Mouse (Mus musculus): Measurements from ENCODE around the gene Ubac2.
"Not testable (repeated sequence)": the region's sequence is repeated elsewhere in the genome, so short reads cannot be mapped to it uniquely, and the experiment has no call there.

Ubac2 gene

DNA sequence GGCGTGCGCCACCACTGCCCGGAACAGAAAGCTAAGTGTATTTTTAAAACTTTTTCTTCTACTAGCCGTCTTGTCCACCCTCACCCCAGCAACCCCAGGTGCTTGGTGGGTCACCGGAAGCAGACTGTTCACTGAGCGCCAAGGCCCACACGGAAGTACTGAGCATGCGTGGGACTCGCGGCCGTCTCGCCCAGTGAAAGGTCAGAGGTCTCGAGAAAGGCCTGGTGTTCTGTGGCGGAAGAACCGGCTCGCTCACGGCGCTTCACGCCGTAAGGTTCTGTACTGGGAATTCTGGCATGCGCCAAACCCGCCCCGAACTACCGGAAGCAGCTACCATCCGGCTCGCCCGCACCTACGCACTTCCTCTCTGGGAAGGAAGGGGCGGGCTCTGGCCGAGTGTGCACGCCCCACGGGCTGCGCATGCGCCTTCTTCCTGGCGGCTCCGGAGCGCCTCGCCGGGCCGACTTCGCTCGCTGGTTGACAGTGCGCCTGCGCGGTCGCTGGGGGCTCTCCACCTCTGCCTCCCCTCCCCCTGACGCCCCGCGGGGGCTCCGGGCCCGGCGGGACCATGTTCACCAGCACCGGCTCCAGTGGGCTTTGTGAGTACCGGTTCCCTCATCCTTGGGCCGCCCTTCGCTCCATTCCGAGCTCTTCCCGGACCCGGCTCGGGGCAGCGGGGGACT lies at the start of gene Ubac2:
Ubac2 (plus strand) TSS at position 445 of the 683 bp plus-strand sequence.
- peak; percentile 98 for DNase-seq (ENCODE audit: low read depth, low spot score)

DNA sequence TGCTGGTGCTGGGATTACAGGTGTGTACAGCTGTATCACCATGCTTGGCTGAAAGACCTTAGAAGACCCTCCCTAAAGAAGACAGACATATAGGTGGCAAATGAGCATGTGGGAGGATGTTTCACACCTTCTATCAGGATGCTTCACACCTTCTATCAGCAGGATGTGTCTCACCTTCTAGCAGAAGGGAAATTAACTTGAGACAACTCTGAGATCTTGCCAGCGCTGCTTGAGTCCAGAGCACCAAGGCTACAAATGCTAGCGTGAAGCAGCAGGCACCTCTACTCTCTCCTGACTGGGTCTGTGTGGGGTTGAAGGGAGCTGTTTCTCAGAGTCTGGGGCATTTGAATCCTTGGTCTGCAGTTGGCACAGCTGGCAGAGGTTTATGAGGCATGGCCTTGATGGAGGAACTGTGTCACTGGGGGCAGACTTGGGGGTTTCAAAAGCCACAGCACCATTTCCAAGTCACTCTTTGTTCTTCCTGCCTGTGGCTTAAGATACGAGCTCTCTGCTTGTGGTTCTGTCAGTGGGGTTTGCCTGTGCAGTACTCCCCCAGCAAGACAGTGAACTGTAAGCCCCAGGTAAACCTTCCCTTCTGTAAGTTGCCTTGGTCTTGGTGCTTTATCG lies 48.5 kb upstream of the Ubac2 start:
- DNase-seq (ENCODE audit: low read depth, low spot score), result no peak

DNA sequence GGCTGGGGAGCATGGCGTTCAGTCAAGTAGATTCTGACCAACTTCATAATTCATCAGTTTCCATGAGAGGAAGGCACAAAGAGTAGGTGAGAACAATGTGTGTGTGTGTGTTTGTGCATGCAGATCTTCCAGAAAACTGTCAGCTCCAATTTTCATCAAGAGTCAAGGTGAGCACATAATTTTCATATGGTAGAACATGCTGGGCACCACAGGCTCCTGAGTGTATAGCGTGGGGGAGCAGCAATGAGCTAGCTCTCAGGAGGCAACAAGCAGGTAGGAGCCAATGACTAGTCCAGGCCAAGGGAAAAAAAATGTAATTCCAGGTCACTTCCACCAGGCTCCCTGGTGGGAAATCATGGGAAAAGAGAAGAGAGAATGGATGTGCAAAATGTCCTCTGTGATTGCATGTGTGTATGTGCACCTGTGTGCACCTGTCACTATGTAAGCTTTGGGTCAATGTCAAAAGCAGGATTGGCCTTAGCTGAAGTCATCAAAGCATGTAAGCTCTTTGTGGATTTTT lies 45.4 kb upstream of the Ubac2 start:
- DNase-seq (ENCODE audit: low read depth, low spot score), result no peak

DNA sequence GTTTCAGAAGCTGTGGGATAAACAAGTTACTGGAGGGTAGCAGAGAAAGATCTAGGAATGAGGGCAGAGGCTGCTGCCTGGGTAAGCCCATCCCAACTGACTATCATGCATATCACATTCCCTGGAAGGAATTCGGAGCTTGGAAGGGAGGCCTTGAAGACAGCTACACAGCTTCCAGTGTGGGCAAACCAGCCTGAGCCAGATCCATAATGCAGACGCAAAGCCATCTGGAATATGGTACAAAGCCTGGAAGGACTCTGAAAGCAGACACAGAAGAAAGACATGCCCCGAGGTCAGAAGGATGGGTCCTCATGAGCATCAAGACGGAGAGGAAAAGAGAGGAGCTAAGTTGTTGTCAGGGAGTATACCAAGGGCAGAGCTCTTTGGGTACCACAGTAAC lies 40.3 kb upstream of the Ubac2 start:
- no peak for DNase-seq (ENCODE audit: low read depth, low spot score)

DNA sequence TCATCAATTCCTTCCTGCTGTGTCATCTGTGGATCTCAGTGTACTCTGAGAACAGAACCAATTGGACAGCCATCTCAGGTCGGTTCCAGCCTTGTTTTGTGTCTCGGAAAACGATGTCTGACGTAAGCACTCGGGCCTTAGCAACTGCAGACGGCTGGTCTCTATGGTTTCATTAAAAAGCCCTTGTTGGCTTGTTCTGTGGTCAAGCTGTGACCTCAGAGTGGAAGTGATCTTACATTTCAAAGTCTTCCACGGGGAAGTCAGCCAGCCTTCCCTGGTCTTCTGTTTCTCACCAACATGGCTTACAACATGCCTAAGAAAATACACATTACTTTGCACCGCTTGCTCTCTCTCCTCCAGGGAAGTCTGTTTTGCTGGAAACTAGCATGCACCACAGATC lies 38.2 kb upstream of the Ubac2 start:
- no peak for DNase-seq (ENCODE audit: low read depth, low spot score)

DNA sequence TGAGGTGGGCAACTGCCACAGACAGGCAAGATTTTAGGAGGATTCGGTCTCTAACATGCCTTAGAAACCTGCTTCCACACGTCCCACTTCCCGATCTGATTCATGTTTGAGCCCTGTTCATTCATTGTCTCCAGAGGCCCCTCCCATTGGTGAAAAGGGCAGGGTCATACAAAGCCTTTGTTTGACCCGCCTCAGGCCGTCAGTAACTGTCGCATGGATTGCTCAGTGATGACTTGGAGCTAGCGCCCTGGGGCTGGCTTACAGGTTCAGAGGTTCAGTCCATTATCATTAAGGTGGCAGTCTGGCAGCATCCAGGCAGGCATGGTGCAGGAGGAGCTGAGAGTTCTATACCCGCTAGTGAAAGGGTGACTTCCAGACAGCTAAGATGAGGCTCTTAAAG lies 33.9 kb upstream of the Ubac2 start:
- DNase-seq (ENCODE audit: low read depth, low spot score), result no peak

DNA sequence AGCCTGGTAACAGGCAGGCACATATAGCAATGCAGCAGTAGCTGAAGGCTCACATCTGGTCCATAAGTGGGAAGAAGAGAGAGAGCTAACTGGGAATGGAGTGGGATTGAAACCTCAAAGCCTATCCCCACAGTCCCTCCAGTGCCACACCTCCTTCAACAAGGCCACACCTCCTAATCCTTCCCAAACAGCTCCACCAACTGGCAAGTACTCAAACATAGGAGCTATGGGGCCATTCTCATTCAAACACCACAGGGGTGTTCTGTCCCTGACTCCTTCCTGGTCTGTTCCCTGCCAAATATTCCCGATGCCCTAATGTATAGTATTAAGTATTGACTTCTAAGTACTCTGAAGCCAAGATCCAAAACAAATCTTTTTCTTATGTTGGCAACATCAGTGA lies 27.2 kb upstream of the Ubac2 start:
- no peak for DNase-seq (ENCODE audit: low read depth, low spot score)

DNA sequence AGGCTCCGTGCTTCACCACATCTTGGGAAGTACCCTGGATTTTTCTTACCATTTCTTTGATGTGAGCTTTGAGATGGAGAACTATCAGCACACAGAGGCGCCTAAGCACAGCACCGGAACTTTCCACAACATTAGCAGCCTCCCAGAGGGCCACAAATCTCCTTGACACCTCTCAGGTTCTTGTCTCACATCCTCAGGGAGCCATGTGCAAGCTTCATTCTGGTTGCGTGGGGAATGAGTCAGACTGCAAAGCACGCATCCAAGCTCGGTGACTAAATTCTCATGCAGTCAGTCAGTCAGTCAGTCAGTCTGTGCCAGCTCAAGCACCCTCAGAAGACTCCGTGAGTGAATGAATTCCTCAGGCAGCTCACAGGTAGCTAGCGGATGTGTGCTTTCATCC lies 25.9 kb upstream of the Ubac2 start:
- peak; percentile 62 for DNase-seq (ENCODE audit: low read depth, low spot score)

DNA sequence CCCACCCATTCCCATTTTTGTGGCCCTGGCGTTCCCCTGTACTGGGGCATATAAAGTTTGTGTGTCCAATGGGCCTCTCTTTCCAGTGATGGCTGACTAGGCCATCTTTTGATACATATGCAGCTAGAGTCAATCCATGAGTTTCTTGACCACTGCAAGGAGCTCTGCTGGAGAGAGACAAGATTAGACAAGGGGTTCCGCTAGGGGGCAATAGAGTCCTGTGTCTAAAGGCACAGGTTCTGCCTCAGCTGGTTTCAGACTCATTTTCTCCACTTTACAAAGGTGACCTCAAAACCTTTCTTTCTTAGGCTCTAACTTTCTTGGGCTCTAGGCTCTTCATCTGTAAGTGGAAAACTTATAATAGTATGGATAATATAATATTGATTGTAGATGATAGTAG lies 13.3 kb upstream of the Ubac2 start:
- peak; percentile 50 for DNase-seq (ENCODE audit: low read depth, low spot score)

DNA sequence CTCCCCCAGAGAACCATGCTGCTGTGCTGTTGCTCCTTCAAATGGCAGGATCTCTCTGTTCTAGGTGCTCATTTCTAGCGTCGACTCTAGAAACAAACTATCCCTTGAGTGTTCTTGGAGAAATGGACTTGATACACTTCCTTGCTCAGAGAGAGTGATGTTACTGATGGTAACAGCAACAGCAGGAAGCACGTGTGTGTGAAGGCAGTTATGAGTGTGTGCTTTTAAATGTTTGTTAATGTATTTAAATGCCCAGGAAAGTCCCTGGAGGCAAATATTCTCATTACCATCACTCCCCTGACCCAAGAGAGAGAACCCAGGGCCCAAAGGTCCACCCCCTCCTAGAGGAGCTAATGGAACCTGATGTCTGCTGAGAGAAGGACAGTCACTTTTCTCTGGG lies 11.8 kb upstream of the Ubac2 start:
- no peak for DNase-seq (ENCODE audit: low read depth, low spot score)

DNA sequence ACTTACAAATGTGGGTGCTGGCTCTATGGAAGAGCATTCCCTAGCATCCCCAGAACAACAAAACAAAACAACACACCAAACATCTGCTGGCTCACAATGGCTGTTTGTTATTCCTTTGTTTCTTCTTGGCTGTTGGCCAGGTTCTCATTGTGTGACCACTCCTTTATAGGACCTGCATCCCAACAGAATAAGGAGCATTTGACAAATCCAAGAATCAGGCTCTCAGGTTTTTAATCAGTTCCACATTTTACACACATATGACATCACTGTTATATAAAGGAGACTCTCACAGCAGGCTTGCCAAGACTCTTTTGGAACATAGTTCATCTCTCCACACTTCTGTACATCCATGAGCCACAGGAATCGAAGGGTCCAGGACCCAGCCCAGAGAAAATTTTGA lies 9.3 kb upstream of the Ubac2 start:
- DNase-seq (ENCODE audit: low read depth, low spot score), result peak; percentile 35

DNA sequence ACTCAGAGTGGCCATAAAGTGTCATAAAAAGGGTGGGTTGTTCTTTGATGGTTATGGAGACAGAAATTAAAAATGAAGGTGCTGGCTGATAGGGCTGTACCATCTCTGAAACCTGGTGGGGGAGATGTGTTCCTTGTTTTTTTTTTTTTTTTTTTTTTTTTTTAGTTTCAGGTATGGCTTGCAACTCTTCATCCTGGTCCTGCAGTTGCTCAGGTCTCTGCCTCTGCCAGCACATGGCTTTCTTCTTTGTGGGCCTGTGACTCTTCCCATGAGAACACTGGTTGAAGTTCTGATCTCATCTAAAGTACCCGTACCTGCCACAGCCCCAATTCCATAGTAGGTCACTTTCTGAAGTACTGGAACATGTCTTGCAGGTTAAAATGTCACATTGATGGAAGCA lies 5.7 kb upstream of the Ubac2 start:
- DNase-seq (ENCODE audit: low read depth, low spot score), result no peak

DNA sequence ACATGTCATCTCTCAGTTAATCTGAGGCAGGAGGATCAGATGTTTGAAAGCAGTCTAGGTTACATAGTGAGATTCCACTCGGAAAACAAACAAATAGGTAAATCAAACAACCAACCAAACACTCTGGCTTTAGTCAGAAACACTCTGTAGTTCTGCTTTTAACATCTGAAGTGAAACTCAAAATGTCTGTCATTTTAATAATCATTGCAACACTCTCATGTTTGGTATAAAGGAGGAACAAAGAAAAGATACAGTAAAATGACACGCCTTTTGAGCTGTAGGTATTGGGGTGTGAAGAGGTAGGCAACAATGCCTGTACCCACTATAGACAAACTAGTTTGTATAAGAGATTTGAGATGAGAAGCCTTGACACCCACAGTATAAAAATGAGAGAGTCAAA lies 5.2 kb upstream of the Ubac2 start:
- no peak for DNase-seq (ENCODE audit: low read depth, low spot score)

DNA sequence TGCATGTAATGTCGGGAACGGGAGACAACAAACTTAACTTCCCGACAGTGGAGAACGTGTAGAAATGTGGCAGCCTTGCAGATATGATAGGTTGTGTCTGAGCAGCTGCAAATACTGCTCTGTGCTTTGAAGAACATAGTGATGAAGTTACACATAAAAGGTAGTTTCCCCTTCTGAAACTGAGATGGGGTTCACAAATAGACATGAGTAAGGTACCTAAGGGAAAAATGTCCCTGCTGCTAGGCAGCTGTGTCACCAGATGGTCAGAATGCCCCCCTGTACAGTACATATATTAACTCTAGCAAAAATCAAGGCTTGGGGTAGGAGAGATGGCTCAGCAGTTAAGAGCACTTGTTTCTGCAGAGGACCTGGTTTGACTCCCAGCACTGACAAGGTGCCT lies 4.8 kb upstream of the Ubac2 start:
- no peak for DNase-seq (ENCODE audit: low read depth, low spot score)

DNA sequence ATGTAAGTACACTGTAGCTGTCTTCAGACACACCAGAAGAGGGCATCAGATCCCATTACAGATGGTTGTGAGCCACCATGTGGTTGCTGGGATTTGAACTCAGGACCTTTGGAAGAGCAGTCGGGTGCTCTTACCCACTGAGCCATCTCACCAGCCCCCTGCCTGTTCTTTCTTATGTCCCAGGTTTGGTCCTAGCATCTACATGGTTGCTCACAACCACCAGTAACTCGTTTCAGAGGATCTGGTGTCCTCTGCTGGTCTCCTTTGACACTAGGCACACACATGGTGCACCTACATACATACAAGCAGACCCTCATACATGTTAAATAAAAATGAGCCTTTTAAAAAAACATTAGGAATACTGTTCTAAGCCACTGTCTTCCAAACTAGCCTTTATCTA lies 2.2 kb upstream of the Ubac2 start:
- DNase-seq (ENCODE audit: low read depth, low spot score), result not testable (repeated sequence)

DNA sequence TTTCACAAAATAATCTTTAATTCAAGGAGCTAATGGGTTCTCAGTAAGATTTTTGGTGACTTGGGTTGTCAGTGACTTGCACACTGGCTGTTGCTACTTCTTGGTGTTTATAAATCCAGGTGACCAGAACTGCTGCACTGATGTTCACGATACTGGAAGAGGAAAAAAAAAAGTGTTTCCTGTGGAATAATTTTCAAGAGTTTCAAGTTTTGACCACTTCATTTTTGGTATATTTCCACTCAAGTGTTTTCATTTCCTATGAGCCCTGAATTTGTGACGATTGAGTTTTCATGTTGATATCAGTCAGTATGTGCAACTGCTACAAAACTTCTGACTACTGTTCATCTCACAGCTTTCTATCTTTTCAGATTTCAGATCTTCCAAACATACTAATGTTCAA lies 1.6 kb upstream of the Ubac2 start:
- DNase-seq (ENCODE audit: low read depth, low spot score), result no peak

DNA sequence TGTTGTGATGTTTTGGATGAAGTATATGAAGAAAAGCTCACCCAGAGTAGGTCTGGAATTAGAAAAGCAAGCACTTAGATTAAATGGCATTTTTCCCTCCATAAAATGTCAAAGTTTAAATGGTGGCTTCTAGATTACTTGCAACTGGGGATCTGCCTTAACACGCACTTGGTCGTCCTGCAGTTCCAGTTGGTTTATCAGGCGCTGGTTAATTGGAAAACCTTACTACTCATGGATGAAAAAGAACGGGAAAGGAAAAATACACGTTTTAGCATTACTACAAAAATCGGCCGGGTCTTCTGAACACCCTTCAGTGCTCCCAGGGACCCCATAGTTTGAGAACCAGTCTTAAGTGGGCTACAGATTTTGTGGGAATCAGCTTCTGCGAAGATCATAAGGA lies 780 bp upstream of the Ubac2 start:
- no peak for DNase-seq (ENCODE audit: low read depth, low spot score)

DNA sequence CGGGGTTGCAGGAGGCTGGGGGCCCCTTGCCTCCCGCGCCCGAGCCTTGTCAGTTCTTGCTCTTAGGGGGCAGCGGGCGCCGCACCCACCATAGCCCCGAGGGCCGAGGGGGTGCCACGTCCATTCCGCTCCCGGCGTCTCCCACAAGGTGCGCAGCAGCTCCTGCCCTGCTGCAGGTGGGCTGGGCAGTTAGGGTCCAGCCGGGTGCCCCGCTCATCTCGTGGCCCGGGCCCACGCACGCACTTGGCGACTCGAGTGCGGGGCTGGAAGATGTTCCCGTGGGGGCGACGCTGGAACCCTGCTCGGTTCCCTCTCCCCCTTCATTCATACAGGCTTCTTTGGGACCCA lies 413 bp downstream of the Ubac2 start:
- DNase-seq (ENCODE audit: low read depth, low spot score), result no peak

DNA sequence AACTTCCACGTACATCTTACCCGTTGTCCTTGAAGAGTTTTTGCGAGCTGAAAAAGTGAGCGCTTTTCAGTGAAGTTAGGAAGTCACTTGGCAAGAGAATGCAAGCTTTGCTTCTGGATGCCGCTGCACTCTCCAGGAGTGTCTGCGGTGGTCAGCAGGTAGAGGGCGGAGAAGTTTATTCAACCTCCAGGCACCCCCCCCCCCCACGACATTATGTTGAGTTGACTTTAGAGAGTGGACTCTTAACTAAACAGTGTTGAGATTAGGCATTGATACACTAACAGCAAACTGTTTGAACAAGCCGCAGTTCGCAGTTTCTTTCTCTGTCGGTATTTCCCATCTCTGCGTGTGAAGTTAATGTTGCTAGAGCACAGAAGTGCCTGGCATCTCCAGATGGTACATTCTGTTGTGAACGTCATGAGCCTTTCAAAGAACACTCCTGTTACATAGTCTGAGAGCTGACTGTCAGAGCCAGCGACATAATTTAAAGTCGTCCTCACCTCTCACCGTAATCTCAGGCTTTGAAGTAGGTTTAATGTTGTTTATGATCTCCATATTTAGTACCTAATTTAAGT lies 933 bp downstream of the Ubac2 start:
- DNase-seq (ENCODE audit: low read depth, low spot score), result peak; percentile 40

DNA sequence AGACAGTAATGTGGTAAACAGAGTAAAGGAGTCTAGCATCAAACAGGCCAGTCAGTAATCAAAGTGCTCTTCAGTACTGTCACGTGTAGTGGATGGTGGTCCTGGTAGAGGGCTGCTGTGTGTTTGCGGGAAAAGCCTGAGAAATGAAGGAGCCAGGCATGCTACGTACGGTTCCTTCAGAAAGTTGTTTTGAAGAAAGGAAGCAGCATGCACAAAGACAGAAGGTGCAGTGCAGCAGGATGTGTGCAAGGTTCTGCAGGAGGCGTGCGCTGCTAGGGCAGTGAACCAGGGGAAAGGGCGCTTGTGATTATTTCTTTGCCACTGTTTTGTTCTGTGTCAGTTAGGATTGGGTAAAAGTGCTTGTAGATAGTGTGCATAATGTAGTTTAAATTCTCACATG lies 2.8 kb downstream of the Ubac2 start:
- DNase-seq (ENCODE audit: low read depth, low spot score), result no peak

DNA sequence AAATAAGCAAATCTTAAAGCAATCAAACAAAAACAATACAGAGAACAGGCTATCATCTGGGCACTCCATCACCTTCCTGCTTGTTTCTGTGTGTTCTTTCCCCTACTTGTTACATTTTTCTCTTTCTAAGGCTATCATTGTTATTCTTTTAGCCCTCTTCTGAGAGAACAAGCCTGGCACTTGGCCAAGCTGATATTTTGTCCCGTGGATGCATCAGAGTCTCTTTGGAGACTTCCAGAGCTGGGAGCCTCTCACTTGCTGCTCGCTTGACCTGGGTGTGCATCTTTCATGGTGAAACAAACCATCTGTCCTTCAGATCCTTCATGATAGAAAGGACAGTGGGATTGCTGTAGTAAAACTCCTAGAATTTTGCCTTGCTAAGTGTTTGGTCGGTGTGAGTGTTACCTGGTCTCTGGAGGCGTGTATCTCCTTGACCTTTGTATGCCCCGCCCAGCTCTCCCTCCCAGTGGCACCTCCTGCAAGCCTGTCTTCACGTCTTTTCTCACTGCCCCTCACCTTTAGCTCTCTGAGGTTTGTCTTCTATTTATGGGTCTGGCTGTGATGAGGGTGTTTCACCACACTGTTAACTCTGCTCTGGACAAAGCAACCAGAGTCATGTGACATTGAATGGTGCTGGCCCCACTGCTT lies 5.9 kb downstream of the Ubac2 start:
- no peak for DNase-seq (ENCODE audit: low read depth, low spot score)

DNA sequence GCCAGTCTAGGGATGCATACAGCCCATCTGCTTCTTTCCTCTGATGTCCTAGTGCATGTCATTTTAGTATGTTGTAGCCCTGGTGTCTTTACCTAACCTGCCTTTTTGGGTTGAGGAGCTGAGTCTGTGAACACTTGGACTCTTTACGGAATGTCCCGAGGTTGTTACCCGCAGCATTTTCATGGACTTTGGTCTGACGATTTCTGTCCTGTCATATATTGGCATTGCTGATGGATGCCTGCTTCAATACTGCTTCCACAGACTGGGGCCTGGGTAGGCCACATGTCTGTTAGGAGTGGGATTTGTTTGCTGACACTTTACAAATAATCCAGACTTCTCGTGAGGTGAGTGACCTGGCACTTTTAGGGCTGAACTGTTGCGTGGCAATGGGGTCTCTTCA lies 15.3 kb downstream of the Ubac2 start:
- no peak for DNase-seq (ENCODE audit: low read depth, low spot score)
